Mouse (Mus musculus): Measurements from ENCODE around the gene Gm29564. TPM values are rescaled to one million over a fixed set of nuclear protein-coding genes. Genes with fewer than 3 reads are reported as not detected.
"Not testable (repeated sequence)": the region's sequence is repeated elsewhere in the genome, so short reads cannot be mapped to it uniquely, and the experiment has no call there.

The Gm29564 gene
- not detected in 2 replicates for polyA plus RNA-seq (2015; fragmentation: Nextera tagmentation; extraction: Ambion mirVana)

- H3K36me3 ChIP-seq; H3K27ac ChIP-seq; ATAC-seq; H3K27me3 ChIP-seq; H3K4me3 ChIP-seq (replicated peaks); H3K4me2 ChIP-seq (replicated peaks); H3K9ac ChIP-seq (replicated peaks); H3K9me3 ChIP-seq; H3K4me1 ChIP-seq (replicated peaks): not testable (repeated sequence)
- WGBS = no CpG with 5 or more reads among the region's 6 CpGs
Observed at GRCm38 (mm10) chrY:78212693-78213092, at the start of gene Gm29564. TSS of gene Gm29564 (plus strand) at chrY:78212993.

Other genes with a start within 250 kb of the Gm29564 start
- gene Gm20867, start 249.8 kb upstream of the Gm29564 start, polyA plus RNA-seq (2015; fragmentation: Nextera tagmentation; extraction: Ambion mirVana) = not detected in 2 replicates